Mouse (Mus musculus) thymus, postnatal 10 days (tissue): ENCODE results near the gene Plekha5.

Source experiments
- DNase-seq, 2 experiments: peaks; one replicate each; pipeline ENCODE4 v3.0.0; 2021; ENCODE audit warnings: low spot score in 2 of 2

Plekha5 gene

GRCm38 (mm10) chr6:140423846-140424200 is at the start of gene Plekha5:
Gene Plekha5 (plus strand): TSS chr6:140424054.
- peak; percentile 47 to 61 for DNase-seq

GRCm38 (mm10) chr6:140375671-140376070 is 48.2 kb upstream of the Plekha5 start:
- no peak for DNase-seq

GRCm38 (mm10) chr6:140380588-140380987 is 43.3 kb upstream of the Plekha5 start:
- DNase-seq = no peak

- DNase-seq = no peak
Measured at GRCm38 (mm10) chr6:140381162-140381561, 42.7 kb upstream of the Plekha5 start.

GRCm38 (mm10) chr6:140383580-140384400 is 40.1 kb upstream of the Plekha5 start:
- no peak for DNase-seq

GRCm38 (mm10) chr6:140396687-140397086 is 27.2 kb upstream of the Plekha5 start:
- no peak for DNase-seq

GRCm38 (mm10) chr6:140402766-140403310 is 21.0 kb upstream of the Plekha5 start:
- no peak for DNase-seq

- no peak for DNase-seq
Measured at GRCm38 (mm10) chr6:140411996-140412395, 11.9 kb upstream of the Plekha5 start.

GRCm38 (mm10) chr6:140423041-140423845 is 611 bp upstream of the Plekha5 start:
- DNase-seq = peak; percentile 42 to 65

- DNase-seq = peak; percentile 35 to 43
Measured at GRCm38 (mm10) chr6:140424201-140424990, 542 bp downstream of the Plekha5 start.

GRCm38 (mm10) chr6:140424991-140425361 is 1.1 kb downstream of the Plekha5 start:
- DNase-seq = peak; percentile 19 to 31

- no peak for DNase-seq
Measured at GRCm38 (mm10) chr6:140429236-140429635, 5.4 kb downstream of the Plekha5 start.

- no peak for DNase-seq
Measured at GRCm38 (mm10) chr6:140432363-140432762, 8.5 kb downstream of the Plekha5 start.

GRCm38 (mm10) chr6:140443374-140443773 is 19.5 kb downstream of the Plekha5 start:
- peak in 1 of 2 experiments; percentile 56 for DNase-seq

- no peak for DNase-seq
Measured at GRCm38 (mm10) chr6:140444147-140444546, 20.3 kb downstream of the Plekha5 start.

GRCm38 (mm10) chr6:140444855-140445465 is 21.1 kb downstream of the Plekha5 start:
- DNase-seq = no peak

- DNase-seq = no peak
Measured at GRCm38 (mm10) chr6:140448010-140448739, 24.3 kb downstream of the Plekha5 start.

- DNase-seq = no peak
Measured at GRCm38 (mm10) chr6:140450693-140451092, 26.8 kb downstream of the Plekha5 start.

GRCm38 (mm10) chr6:140452736-140453135 is 28.9 kb downstream of the Plekha5 start:
- DNase-seq = no peak

GRCm38 (mm10) chr6:140453454-140453853 is 29.6 kb downstream of the Plekha5 start:
- no peak for DNase-seq

GRCm38 (mm10) chr6:140454388-140454787 is 30.5 kb downstream of the Plekha5 start:
- DNase-seq = no peak
